Mouse (Mus musculus) kidney, postnatal 0 days (tissue): ENCODE results near the gene Trib2. TPM values are rescaled to one million over a fixed set of nuclear protein-coding genes. Genes with fewer than 3 reads are reported as not detected.
A peak's percentile ranks its signal among the peaks of the same experiment; 100 is the strongest.

Experiments
- ATAC-seq: fragments of 200-750 bp; cut with Nextera tagmentation; replicated peaks from 2 replicates; pipeline ENCODE4 v1.8.0; 2017; ENCODE audit warnings: low read depth, moderate number of reproducible peaks, moderate TSS enrichment, moderate library complexity; ENCODE audit not compliant: low FRiP score
- DNase-seq: peaks from one replicate; pipeline ENCODE4 v3.0.0-alpha.2; 2016; ENCODE audit warnings: low spot score
- H3K27ac ChIP-seq: fragments of 300-500 bp; sonication (generic); 2 replicates; pipeline ENCODE4 v1.5.1; 2014; ENCODE audit warnings: mild to moderate bottlenecking
- H3K27me3 ChIP-seq: fragments of 300-500 bp; sonication (generic); 2 replicates; pipeline ENCODE4 v1.6.1; 2014; ENCODE audit warnings: low read length, mixed read lengths; ENCODE audit not compliant: insufficient read depth
- H3K36me3 ChIP-seq: fragments of 300-500 bp; sonication (generic); 2 replicates; pipeline ENCODE4 v1.6.1; 2014; ENCODE audit warnings: low read length, mixed read lengths; ENCODE audit not compliant: insufficient read depth
- H3K4me1 ChIP-seq: fragments of 300-500 bp; sonication (generic); replicated peaks from 2 replicates; pipeline ENCODE4 v1.6.1; 2014; ENCODE audit warnings: antibody characterized with exemption, low read length, mixed read lengths; ENCODE audit not compliant: insufficient read depth
- H3K4me2 ChIP-seq: fragments of 300-500 bp; sonication (generic); 2 replicates; pipeline ENCODE4 v1.6.1; 2014; ENCODE audit warnings: mild to moderate bottlenecking, low read length, moderate library complexity, mixed read lengths
- H3K4me3 ChIP-seq: fragments of 300-500 bp; sonication (generic); replicated peaks from 2 replicates; pipeline ENCODE4 v1.5.1; 2014; ENCODE audit warnings: low read depth, low read length
- H3K9ac ChIP-seq: fragments of 300-500 bp; sonication (generic); 2 replicates; pipeline ENCODE4 v1.6.1; 2014; ENCODE audit warnings: low read depth, low read length
- H3K9me3 ChIP-seq: fragments of 300-500 bp; sonication (generic); replicated peaks from 2 replicates; pipeline ENCODE4 v1.6.1; 2016; ENCODE audit warnings: low read length, inconsistent platforms, mixed read lengths
- CTCF ChIP-seq: IDR thresholded peaks from 2 replicates; pipeline ENCODE4 v1.5.1; 2016; ENCODE audit warnings: antibody characterized with exemption, low read depth, mild to moderate bottlenecking, moderate library complexity
- WGBS: fragments of 180-500 bp; shearing (Covaris S2); extraction: QIAGEN DNeasy Blood & Tissue Kit; methylation state at CpG from one replicate; pipeline ENCODE4 v1.1.7; 2014; 5-methylcytosine and 5-hydroxymethylcytosine counted together
- polyA plus RNA-seq: library from polyadenylated mRNA; unstranded; fragments of >200 nt; fragmentation: Nextera tagmentation; extraction: Ambion mirVana; gene quantifications from 2 replicates; pipeline ENCODE4 v1.2.1, GENCODE M21; 2015

The Trib2 gene
- polyA plus RNA-seq, 1 experiment from 2014 or later: 51.4 TPM

DNA sequence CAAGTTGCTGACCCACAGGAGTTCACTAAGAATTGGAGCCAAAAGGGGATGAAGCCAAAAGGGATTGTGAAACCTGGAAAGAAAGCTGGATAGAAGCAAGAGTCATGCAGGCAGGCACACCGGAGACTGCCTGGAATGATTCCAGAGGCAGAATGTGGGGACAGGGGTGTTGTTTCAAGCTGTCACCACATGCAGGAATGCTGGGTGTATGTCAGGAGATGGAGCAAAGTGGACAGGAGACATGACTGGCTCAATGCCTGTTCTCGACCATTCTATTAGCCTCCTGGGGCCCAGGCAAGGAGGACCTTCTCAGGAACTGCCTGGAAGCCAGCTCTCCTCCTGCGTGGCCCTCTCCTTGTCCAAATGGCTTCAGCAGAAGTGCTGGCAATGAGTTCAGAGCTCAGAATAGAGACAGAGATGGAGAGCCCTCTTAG, 33.2 kb upstream of the Trib2 start:
- ATAC-seq: no peak

GRCm38 (mm10) chr12:15848391-15848790, 31.7 kb upstream of the Trib2 start:
- H3K9me3 ChIP-seq: no peaks in the 10 kb centered on the region

More for the DNA sequence above, 33.2 kb upstream of the Trib2 start:
- no peaks in the 10 kb centered on the region for H3K9me3 ChIP-seq
- H3K4me1 ChIP-seq: 0 out of 2 replicates have a peak, but pooled peaks cover 3% of the 10 kb centered on the region
- TF ChIP-seq CTCF: no peak
- WGBS: 55% methylated on average over 3 of the region's 3 CpGs
- no peaks in the 10 kb centered on the region for H3K36me3 ChIP-seq
- no peak overlapping the region for H3K9ac ChIP-seq
- H3K27ac ChIP-seq: no peak overlapping the region
- H3K27me3 ChIP-seq: no peaks in the 10 kb centered on the region
- no peak overlapping the region for H3K4me3 ChIP-seq
- H3K4me2 ChIP-seq: no peak overlapping the region
- no peak for DNase-seq

DNA sequence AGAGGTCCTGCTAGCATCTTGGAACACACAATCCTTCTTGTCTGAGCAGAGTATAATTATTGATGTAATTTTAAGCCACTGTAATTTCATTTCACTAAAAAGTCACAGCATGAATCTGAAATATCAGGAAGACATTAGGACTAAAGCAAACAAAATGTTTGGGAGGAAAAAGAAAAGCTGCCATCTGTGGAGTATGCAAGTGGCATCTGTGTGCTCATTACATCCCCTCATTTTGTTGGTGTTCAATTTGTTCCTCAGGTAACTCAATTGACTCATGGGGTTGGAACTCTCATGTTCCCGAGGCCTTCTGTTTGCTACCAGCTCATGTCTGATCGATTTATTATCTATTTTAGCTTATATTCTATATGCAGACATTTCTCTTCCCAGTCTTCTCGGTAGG, 28.0 kb upstream of the Trib2 start:
- no peak for ATAC-seq
- Histone ChIP-seq H3K4me3 (no peak overlapping the region), H3K9ac (no peak overlapping the region), H3K36me3 (no peaks in the 10 kb centered on the region), H3K4me2 (no peak overlapping the region), H3K9me3 (no peaks in the 10 kb centered on the region), H3K27me3 (no peaks in the 10 kb centered on the region), H3K4me1 (0 out of 2 replicates have a peak, but pooled peaks cover 1% of the 10 kb centered on the region), H3K27ac (no peak overlapping the region)
- TF ChIP-seq CTCF: no peak
- no peak for DNase-seq
- WGBS: 56% methylated on average over 3 of the region's 3 CpGs

More at GRCm38 (mm10) chr12:15848391-15848790, 31.7 kb upstream of the Trib2 start:
- Histone ChIP-seq H3K4me2 (no peak overlapping the region), H3K27me3 (no peaks in the 10 kb centered on the region), H3K4me1 (0 out of 2 replicates have a peak, but pooled peaks cover 3% of the 10 kb centered on the region), H3K9ac (no peak overlapping the region), H3K36me3 (no peaks in the 10 kb centered on the region), H3K4me3 (no peak overlapping the region), H3K27ac (no peak overlapping the region)
- DNase-seq: no peak
- TF ChIP-seq CTCF: no peak
- ATAC-seq: no peak
- 91% methylated on average over 4 of the region's 4 CpGs for WGBS

- H3K27me3 ChIP-seq: no peaks in the 10 kb centered on the region
- peak; percentile 76 for ATAC-seq
- H3K4me1 ChIP-seq: no peaks in the 10 kb centered on the region
- H3K9ac ChIP-seq: no peak overlapping the region
- H3K27ac ChIP-seq: peak overlapping the region; percentile 47; the same call in 1 of the 2 replicates
- no peak for DNase-seq
- 75% methylated on average over 12 of the region's 12 CpGs for WGBS
- H3K9me3 ChIP-seq: no peaks in the 10 kb centered on the region
- no peak for TF ChIP-seq CTCF
- no peaks in the 10 kb centered on the region for H3K36me3 ChIP-seq
- H3K4me3 ChIP-seq: no peak overlapping the region
- no peak overlapping the region for H3K4me2 ChIP-seq
Measured at GRCm38 (mm10) chr12:15840864-15841557, 24.3 kb upstream of the Trib2 start.

- Histone ChIP-seq H3K36me3 (no peaks in the 10 kb centered on the region), H3K9me3 (no peaks in the 10 kb centered on the region), H3K27me3 (no peaks in the 10 kb centered on the region), H3K4me3 (no peak overlapping the region), H3K4me2 (no peak overlapping the region), H3K27ac (no peak overlapping the region), H3K4me1 (no peaks in the 10 kb centered on the region), H3K9ac (no peak overlapping the region)
- no peak for DNase-seq
- TF ChIP-seq CTCF: no peak
- 85% methylated on average over 2 of the region's 2 CpGs for WGBS
- no peak for ATAC-seq
Measured at GRCm38 (mm10) chr12:15838201-15838600, 21.5 kb upstream of the Trib2 start.

DNA sequence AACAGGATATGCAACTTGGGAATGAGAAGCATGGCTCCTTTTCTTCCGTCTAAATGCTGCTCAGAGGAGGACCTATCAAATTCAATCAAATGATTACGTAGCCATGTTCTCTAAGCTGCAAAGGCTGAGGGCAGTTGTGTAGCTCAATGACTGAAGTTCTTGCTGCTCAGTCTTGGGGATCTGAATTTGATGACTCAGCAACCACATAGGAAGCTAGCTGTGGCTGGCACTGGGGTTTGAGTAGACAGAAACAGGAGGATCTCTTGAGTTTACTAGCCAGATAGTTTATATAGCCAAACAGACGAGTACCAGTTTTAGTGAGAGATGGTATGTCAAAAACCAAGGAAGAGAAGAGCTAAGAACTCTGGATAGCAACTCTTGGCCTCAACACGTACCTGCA, 20.8 kb upstream of the Trib2 start:
- no peak for DNase-seq
- 91% methylated on average over 4 of the region's 4 CpGs for WGBS

More for the DNA sequence above, 20.8 kb upstream of the Trib2 start:
- no peak for ATAC-seq
- Histone ChIP-seq H3K36me3 (no peaks in the 10 kb centered on the region), H3K9ac (no peak overlapping the region), H3K4me3 (no peak overlapping the region), H3K9me3 (no peaks in the 10 kb centered on the region), H3K27ac (no peak overlapping the region), H3K27me3 (no peaks in the 10 kb centered on the region), H3K4me1 (no peaks in the 10 kb centered on the region), H3K4me2 (no peak overlapping the region)
- TF ChIP-seq CTCF: no peak
